Mouse (Mus musculus) thymus, postnatal 14 days (tissue): ENCODE measurements around the gene Igfbp2.

ENCODE experiments used
- DNase-seq: peaks from one replicate; pipeline ENCODE4 v3.0.0; 2021

Gene Igfbp2

GRCm38 (mm10) chr1:72823751-72824706 is at the start of gene Igfbp2:
Gene Igfbp2, plus strand, starts transcription at chr1:72824503.
- DNase-seq: no peak

DNA sequence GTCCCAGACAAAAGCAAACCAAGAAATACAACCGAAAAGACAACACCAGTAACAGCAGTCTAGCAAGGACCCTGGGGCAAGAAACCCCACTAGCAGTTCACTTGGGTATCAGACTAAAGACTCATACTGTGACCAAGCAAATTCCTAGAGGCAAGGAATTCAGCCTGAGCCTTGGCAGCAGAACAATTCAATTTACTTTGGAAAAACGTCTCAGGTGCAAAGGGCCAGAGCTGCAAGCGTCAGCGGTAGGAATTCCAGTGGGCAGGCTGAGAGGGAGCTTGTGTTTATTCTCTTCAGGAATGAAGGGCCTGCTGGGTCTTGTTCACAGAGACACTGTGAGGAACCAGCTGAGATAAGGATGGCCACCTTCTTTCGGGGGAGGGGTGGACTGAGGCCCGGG is 45.5 kb upstream of the Igfbp2 start:
- no peak for DNase-seq

GRCm38 (mm10) chr1:72780720-72781119 is 43.6 kb upstream of the Igfbp2 start:
- no peak for DNase-seq

DNA sequence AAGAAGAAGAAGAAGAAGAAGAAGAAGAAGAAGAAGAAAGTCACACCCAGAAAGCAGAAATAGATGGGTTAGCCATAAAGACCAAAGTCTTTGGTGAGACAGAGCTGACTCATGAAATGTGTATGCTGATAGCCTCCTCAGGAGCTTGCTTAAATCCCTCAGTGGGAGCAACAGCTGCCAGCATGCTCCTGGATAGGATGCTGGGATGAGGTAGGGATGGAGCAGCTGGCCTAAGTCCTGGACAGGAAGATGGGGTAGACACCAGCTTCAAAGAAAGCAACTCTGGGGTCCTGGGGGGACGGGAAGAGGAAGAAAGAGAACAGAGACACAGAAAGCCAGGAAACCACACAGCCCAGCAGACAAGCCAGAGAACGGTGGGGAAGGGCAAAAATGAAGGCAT is 41.0 kb upstream of the Igfbp2 start:
- no peak for DNase-seq

- no peak for DNase-seq
These were observed 40.3 kb upstream of the Igfbp2 start for GRCm38 (mm10) chr1:72784018-72784417.

DNA sequence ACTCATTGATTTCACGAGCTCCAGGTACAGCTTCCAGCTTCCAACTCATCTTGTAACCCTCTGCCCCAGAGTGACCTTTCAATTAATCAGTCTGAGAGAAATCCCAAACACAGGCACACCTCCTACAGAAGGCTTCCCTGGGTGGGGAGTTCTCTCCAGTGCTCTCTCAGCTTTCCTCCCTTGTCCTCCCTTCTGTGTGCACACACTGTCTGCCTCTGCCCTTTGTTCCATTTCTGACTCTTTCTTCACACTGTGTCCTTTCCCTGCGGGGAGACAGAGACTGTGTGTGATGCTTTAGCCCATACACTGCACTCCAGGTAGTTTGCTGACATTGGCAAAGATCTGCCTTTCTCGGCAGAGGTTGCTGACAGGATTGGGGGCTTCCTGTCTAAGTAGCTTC is 33.6 kb upstream of the Igfbp2 start:
- no peak for DNase-seq

- no peak for DNase-seq
These were observed 32.6 kb upstream of the Igfbp2 start for GRCm38 (mm10) chr1:72791743-72792142.

DNA sequence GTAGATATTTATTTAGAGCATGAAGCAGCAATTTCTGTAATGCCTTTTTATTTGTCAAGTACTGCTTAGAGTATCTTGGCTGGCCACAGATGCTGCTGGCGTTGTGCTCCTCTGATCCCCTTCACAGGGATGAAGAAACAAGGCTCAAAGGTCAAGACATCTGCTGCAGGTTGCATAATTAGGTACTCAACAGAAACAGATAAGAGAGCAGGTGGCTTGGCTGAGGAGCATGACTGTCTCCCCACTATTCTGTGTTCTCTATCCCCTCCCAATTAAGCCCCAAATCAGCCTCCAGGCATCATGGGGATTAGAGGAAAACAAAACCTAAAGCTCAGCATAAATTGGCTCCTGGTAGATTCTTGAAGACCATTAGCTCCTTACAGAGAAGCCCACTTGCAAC is 32.0 kb upstream of the Igfbp2 start:
- no peak for DNase-seq

- DNase-seq: no peak
These were observed 31.1 kb upstream of the Igfbp2 start for GRCm38 (mm10) chr1:72793230-72793629.

DNA sequence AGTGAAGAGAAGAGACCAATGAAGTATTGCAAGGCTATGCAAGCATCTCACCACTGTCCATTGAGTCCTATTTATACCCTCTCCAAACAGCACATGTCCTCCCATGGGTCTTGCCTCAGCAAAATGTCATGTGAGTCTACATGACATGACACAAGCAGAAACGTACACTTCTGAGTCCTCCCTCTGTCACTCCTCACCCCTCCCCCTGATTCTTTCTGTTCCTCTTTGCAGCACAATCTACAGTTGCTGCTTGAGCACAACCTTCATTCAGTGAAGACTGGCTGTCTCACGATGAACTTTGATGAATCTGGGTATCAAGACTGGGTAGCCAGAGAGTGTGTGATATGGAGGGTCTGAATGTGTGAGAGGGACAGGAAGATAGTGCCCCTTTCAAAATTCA is 28.2 kb upstream of the Igfbp2 start:
- DNase-seq: no peak

- no peak for DNase-seq
These were observed 27.1 kb upstream of the Igfbp2 start for GRCm38 (mm10) chr1:72797102-72797665.

DNA sequence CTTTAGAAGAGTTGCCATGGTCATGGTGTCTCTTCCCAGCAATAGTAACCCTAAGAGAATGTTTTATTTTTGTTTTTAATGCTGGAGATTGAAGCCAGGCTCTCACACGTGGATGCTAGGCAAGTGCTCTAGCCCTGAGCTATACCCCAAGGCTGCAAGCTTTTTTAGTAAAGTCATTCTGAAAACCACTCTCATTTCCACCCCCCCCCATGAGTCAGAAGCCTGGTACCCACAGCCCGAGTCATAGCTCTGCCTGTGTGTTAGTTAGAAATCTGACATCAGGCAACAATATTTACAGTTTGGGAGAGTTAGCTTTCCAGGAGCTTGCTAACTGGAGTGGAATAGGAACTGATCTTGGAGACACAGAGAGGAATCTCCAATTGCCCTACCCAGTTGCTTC is 25.9 kb upstream of the Igfbp2 start:
- DNase-seq: no peak

DNA sequence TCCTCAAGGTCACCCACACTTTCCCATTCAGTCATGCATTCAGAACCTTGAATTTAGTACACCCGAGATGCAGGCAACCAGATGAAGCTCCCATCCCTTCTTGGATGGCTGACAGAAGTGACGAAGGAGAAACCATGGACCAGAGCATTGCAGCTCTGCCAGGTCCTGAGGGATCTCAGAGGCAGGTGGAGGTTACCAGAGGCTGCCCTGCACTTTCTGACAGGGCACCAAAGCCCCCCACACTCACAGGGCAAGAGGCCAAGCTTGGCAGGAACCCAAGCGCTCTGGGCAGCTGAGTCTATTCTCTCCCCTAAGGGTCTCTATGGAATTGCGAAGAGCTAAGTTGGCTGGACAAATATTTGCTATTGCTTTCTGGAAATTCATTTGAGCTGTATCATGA is 20.3 kb upstream of the Igfbp2 start:
- no peak for DNase-seq

- DNase-seq: no peak
These were observed 19.3 kb upstream of the Igfbp2 start for GRCm38 (mm10) chr1:72805037-72805436.

DNA sequence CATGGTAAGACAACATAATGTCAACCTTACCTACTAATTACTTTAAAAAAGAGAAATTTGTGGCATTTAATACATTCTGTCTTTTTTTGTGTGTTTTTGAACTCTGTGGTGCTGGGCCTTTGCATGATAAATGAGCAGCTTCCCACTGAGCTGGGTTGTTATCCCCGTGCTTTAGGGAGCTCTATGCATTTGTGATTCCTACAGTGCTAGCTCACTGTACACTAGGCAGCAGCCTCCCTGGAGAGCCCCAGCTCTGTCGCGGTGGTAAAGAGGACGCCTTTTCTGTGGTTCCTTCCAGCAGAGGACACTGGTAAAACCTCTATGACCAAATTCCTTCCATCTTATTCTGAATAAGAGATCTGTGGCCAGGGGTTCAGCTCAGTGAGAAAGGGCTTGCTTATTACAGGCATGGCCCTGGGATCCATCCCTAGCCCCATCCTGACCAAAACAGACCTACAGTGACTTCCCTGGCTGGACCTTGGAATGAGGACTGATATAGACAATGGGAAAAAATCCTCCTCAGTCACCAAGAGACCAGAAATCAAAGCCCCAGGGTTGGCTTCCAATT is 18.7 kb upstream of the Igfbp2 start:
- DNase-seq: no peak

DNA sequence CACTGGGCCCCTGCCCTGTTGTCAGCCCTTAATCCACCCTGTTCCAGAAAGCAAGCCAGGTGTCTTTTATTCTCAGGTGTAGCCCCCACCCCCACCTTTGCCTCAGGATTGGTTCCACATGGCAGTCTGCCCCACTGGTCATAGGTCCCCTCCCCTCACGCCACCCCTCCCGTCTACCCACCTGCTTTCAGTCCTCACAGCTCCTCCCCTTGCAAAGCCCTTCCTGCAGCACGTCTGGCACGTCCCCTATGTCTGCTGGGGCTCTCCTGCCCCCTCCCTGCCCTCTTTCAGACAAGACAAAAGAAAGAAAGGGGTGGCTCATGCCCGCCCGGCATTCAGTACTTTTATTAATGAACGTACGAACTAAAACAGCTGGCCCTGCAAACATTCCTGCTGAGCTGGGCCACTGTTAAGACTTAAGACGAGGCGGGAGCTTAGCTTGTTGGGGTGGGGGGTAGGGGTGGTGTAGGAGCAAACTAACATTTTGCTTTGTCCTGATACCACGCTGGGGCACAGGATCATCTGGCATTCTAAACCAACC is 18.2 kb upstream of the Igfbp2 start:
- DNase-seq: no peak

DNA sequence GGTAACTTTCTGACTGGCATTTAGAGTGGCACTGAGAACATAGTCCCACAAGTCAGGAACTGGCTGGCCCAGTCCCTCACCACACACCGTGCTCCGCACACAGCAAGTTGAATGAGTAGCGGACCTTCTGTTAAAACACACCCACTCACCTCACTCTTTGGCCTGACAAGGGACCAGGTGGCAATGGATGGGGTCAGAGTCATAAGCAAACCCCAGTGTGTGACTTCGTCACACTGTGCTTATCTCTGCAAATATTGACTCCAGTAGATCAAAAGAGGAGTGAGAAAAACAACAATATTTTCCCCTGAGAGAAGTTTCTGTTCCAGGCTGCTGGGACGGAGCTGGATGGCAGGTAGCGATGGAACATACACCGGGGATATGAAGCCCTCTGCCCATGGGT is 15.0 kb upstream of the Igfbp2 start:
- DNase-seq: no peak

DNA sequence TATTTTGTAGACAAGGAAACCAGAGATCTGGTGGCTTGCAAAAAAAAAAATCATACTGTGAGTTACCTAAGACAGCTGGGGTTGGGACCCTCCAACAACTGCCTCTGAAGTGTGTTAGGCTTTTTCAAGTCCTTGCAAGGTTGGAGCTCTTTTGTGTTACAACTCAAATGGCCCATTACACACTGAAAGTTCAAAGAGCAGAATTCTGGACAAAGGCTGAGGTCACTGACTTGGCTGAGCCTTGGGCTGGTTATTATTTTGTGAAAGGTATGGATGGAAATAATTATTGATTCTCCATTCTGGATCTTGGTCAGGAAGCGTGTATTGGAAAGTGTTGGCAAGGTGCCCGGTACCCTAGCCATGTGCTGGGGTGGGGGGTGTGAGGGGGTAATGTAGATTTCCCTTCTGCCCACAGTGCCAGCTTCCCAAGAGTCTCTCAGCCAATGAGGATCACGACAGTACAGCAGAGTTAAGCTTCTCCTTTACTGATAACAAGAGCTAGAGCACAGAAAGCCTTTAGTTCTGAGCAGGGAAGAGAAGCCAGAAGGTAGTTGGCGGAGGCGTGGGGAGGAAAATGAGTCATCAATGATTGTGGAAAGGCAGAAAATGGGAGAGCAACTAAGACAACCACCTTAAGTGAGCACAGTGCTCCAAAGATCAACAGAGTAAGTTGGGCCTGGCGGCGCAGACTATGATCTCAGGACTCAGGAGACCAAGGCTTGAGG is 14.2 kb upstream of the Igfbp2 start:
- DNase-seq: no peak

- no peak for DNase-seq
These were observed 13.2 kb upstream of the Igfbp2 start for GRCm38 (mm10) chr1:72811061-72811460.

DNA sequence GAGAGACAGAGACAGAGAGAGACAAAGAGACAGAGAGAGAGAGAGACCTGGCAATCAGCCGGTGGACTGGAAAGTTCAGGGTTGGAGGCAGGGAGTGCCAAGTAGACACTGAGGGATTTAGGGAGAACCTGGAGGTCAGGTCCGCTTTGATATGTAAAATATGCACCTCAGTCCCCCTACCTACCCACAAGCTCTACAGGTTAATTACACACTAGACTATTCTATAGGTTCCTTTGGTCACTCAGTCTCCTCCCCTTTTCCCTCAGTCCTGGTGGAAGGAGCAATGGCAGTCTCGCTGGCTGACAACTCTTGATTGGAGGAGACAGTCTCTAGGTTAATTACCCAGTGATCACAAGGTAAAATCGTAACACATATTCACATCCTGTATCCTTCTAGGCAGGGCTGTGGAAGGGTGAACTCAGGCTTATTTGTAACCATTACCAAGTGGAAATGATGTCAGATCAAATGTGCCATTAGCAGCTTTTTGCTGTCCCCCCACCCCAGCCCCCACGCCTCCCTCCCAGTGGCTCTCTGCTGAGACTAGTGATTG is 11.1 kb upstream of the Igfbp2 start:
- no peak for DNase-seq

- no peak for DNase-seq
These were observed 10.5 kb upstream of the Igfbp2 start for GRCm38 (mm10) chr1:72813639-72814403.

DNA sequence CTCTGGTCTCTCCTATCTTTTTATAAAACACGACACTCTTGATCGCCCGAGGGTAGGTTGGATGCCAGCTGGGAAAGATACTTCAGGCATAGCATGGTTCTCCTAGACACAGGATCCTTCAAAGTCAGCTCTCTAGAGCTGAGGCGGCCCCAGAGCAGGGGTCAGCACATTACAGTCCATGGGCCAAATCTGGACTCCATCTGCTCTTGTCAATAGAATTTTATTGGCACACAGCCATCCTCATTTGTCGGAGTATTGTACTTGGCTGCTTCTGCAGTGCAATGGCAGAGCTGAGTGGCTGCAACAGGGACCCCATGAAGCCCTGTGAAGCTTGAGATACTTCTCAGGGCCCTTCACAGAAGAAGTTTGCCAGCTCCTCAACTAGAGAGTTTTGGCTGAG is 9.1 kb upstream of the Igfbp2 start:
- DNase-seq: no peak
